Mouse (Mus musculus) megakaryocyte, embryonic 14.5 days (primary cell): ENCODE data around the gene Samhd1.

Source experiments
- FLI1 ChIP-seq: IDR thresholded peaks from 2 replicates; pipeline ENCODE4 v1.6.1; 2012; ENCODE audit warnings: low read length, inconsistent platforms, mixed read lengths
- GATA1 ChIP-seq: IDR thresholded peaks from 3 replicates; pipeline ENCODE4 v1.6.1; 2012; ENCODE audit warnings: mixed read lengths, low read length, inconsistent platforms, borderline replicate concordance

DNA sequence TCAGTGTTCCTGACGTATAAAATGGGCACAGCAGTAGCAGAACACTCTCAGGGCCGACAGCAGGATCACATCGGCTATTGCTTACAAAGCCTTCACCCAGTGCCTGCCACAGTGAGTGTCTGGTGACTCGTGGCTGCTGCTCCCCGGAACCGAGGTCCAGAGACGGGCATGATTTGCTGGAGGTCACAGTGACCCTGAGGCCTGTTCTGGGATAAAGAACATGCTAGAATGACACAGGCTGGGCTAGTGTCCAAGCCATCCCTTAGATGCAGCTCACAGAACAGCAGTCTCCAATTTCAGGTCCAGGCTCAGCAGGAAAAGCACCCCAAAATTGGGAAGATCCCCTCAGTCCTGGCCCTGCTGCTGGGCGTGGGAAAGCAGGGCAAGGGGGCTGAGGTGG is 80.8 kb downstream of the Samhd1 start:
- TF ChIP-seq GATA1: no peak
- no peak for TF ChIP-seq FLI1
